Comparison of ENCODE assay signal across 1 mouse cellular context in genomic region chr11:102244926-102245449, GRCm38 (mm10).
TF ChIP-seq lines count a peak whose summit lies in the region.

No protein-coding gene starts in this region.

TF ChIP-seq in CH12.LX, 34 proteins besides CTCF, POLR2A, EP300 and RAD21 (continued from another document):
- TF ChIP-seq JUND (conservative IDR thresholded peaks at IDR 0.05; ENCODE audit: low read depth, low read length) (no peak), UBTF (IDR thresholded peaks at IDR 0.05; ENCODE audit: low read depth, low read length) (no peak)
